In the genomic region with DNA sequence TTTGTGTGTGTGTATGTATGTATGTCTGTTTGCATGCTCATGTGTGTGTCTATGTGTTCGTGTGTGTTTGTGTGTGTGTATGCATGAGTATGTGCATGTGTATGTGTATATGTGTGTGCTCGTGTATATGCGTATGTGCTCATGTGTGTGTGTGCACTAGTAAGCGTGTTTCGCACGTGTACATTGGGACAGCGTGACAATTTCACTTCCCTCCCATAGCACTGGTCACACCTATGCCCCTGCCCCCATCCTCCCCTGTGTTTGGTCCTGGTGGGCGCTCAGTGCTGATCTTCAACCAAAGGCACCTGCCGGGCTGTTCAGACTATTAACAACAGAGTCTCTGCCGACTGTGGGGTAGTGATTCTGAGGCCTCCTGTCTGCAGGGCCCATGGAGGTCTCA, we compare ENCODE assay signal across 23 mouse cellular contexts. TPM values are rescaled to one million over a fixed set of nuclear protein-coding genes. Genes with fewer than 3 reads are reported as not detected.
A peak's percentile ranks its signal among the peaks of the same experiment; 100 is the strongest.
DNase-seq lines count a peak whose midpoint lies in the region; ATAC-seq and TF ChIP-seq lines count a peak whose summit lies in the region.
"Had no signal": no experiment of that assay in that cellular context is flagged by ENCODE, and none has a peak within 500 bp of the region (broad histone marks: within the 10 kb centered on the region; RNA-seq: fewer than 3 reads in every experiment).

No protein-coding gene starts in this region.

- H3K27ac ChIP-seq in hindbrain, embryonic 10.5 days = peak overlapping the region; percentile 59
- no peak overlapping the region for H3K27ac ChIP-seq in hindbrain, embryonic 13.5 days
- peak overlapping the region; percentile 57 for H3K27ac ChIP-seq in spleen, adult 2 months (ENCODE audit: insufficient read depth, low read length)
- H3K27ac ChIP-seq in embryonic fibroblast, embryonic 13.5 days (ENCODE audit: insufficient read depth, low read length) = no peak overlapping the region
- no peak overlapping the region for H3K27ac ChIP-seq in stomach, postnatal 0 days (replicated peaks)
- H3K27ac ChIP-seq: forebrain, embryonic 15.5 days; heart, adult 2 months had no signal

- H3K4me1 ChIP-seq in hindbrain, embryonic 10.5 days (replicated peaks) = peaks cover 80% of the 10 kb centered on the region
- H3K4me1 ChIP-seq in hindbrain, embryonic 13.5 days (replicated peaks) = peaks cover 21% of the 10 kb centered on the region
- H3K4me1 ChIP-seq in spleen, adult 2 months (ENCODE audit: control insufficient read depth, insufficient read depth, insufficient read length) = peaks cover 66% of the 10 kb centered on the region; the same call in 1 of the 2 replicates
- H3K4me1 ChIP-seq in embryonic fibroblast, embryonic 13.5 days (ENCODE audit: control insufficient read depth, insufficient read depth, low read length) = no peaks in the 10 kb centered on the region
- H3K4me1 ChIP-seq in stomach, postnatal 0 days (replicated peaks; ENCODE audit: control insufficient read depth, insufficient read depth) = no peaks in the 10 kb centered on the region

- H3K27me3 ChIP-seq in hindbrain, embryonic 10.5 days (ENCODE audit: insufficient read depth, poor library complexity, severe bottlenecking) = no peaks in the 10 kb centered on the region
- no peaks in the 10 kb centered on the region for H3K27me3 ChIP-seq in hindbrain, embryonic 13.5 days
- H3K27me3 ChIP-seq in spleen, adult 2 months (ENCODE audit: control insufficient read depth, insufficient read depth, low read length) = no peaks in the 10 kb centered on the region
- H3K27me3 ChIP-seq in stomach, postnatal 0 days (ENCODE audit: control insufficient read depth, insufficient read depth, low read length) = no peaks in the 10 kb centered on the region
- H3K27me3 ChIP-seq: forebrain, embryonic 15.5 days; heart, embryonic 12.5 days had no signal

- H3K9ac ChIP-seq in hindbrain, embryonic 13.5 days = no peak overlapping the region
- no peak overlapping the region for H3K9ac ChIP-seq in stomach, postnatal 0 days (ENCODE audit: low read length)
- H3K9ac ChIP-seq: forebrain, embryonic 15.5 days; heart, embryonic 12.5 days had no signal

- H3K4me2 ChIP-seq in hindbrain, embryonic 13.5 days = no peak overlapping the region
- no peak overlapping the region for H3K4me2 ChIP-seq in stomach, postnatal 0 days (replicated peaks; ENCODE audit: low read depth)
- H3K4me2 ChIP-seq: forebrain, embryonic 15.5 days; heart, embryonic 12.5 days had no signal

- H3K4me3 ChIP-seq in hindbrain, embryonic 10.5 days = no peak overlapping the region
- no peak overlapping the region for H3K4me3 ChIP-seq in hindbrain, embryonic 13.5 days
- H3K4me3 ChIP-seq in spleen, adult 2 months (ENCODE audit: extremely low read depth, insufficient read depth, insufficient read length) = no peak overlapping the region
- H3K4me3 ChIP-seq in embryonic fibroblast, embryonic 13.5 days (ENCODE audit: insufficient read depth, low read length) = no peak overlapping the region
- H3K4me3 ChIP-seq in stomach, postnatal 0 days (ENCODE audit: low read depth, low read length) = no peak overlapping the region
- H3K4me3 ChIP-seq: erythroblast, embryonic 14.5 days; forebrain, embryonic 15.5 days; heart, adult 2 months; heart, embryonic 12.5 days had no signal

- DNase-seq in hindbrain, embryonic 10.5 days (ENCODE audit: low spot score) = no peak
- DNase-seq in spleen, adult 2 months (ENCODE audit: low read depth in 1 of 2, low spot score in 2 of 2) = no peak
- no peak for DNase-seq in spleen, adult 18-20 months
- DNase-seq in layer of hippocampus, adult 18-20 months (ENCODE audit: low spot score in 2 of 2) = no peak
- no peak for DNase-seq in stomach, postnatal 0 days (ENCODE audit: low spot score)
- DNase-seq: adrenal gland, postnatal 14 days; cerebellum, adult 11-12 months; cerebellum, adult 9-11 months; cerebellum, postnatal 36 days; gastrocnemius, postnatal 10 days; heart, adult 2 months had no signal

- no peak for TF ChIP-seq POLR2A in spleen, adult 2 months (IDR thresholded peaks at IDR 0.05; ENCODE audit: low read depth, low read length)
- 0 out of 2 replicates have a peak, but pooled peaks have one; percentile 17 for TF ChIP-seq POLR2A in embryonic fibroblast, embryonic 13.5 days (IDR thresholded peaks at IDR 0.05; ENCODE audit: low read depth, low read length)

- ATAC-seq in hindbrain, embryonic 13.5 days (ENCODE audit: low FRiP score) = no peak
- ATAC-seq in stomach, postnatal 0 days (ENCODE audit: low FRiP score, low TSS enrichment) = no peak
- ATAC-seq: forebrain, embryonic 15.5 days; hindbrain, embryonic 16.5 days; inflammation-experienced regulatory T-cells, adult 6 months had no signal

- H3K9me3 ChIP-seq in hindbrain, embryonic 10.5 days = no peaks in the 10 kb centered on the region
- no peaks in the 10 kb centered on the region for H3K9me3 ChIP-seq in hindbrain, embryonic 13.5 days
- H3K9me3 ChIP-seq in stomach, postnatal 0 days (ENCODE audit: control insufficient read depth, low read length) = no peaks in the 10 kb centered on the region
- H3K9me3 ChIP-seq: forebrain, embryonic 15.5 days; heart, embryonic 12.5 days had no signal

- H3K36me3 ChIP-seq in hindbrain, embryonic 10.5 days = no peaks in the 10 kb centered on the region
- H3K36me3 ChIP-seq in hindbrain, embryonic 13.5 days = no peaks in the 10 kb centered on the region
- no peaks in the 10 kb centered on the region for H3K36me3 ChIP-seq in spleen, adult 2 months (ENCODE audit: control insufficient read depth, insufficient read depth, low read length)
- H3K36me3 ChIP-seq in stomach, postnatal 0 days (ENCODE audit: control insufficient read depth, insufficient read depth, low read length) = no peaks in the 10 kb centered on the region
- H3K36me3 ChIP-seq: forebrain, embryonic 15.5 days; heart, embryonic 12.5 days had no signal

- TF ChIP-seq CTCF in spleen, adult 2 months (IDR thresholded peaks at IDR 0.05; ENCODE audit: extremely low read depth, insufficient read depth, insufficient read length, insufficient replicate concordance) = no peak
- no peak for TF ChIP-seq CTCF in embryonic fibroblast, embryonic 13.5 days (IDR thresholded peaks at IDR 0.05; ENCODE audit: borderline replicate concordance, insufficient read depth, low read length)
- no peak for TF ChIP-seq CTCF in stomach, postnatal 0 days (IDR thresholded peaks at IDR 0.05; ENCODE audit: low read depth)

- TF ChIP-seq EP300 in stomach, postnatal 0 days (optimal IDR thresholded peaks at IDR 0.05) = no peak

- WGBS in hindbrain, embryonic 10.5 days = 93% methylated on average over 10 of the region's 10 CpGs
- WGBS in hindbrain, embryonic 13.5 days = 94% methylated on average over 10 of the region's 10 CpGs
- 86% methylated on average over 10 of the region's 10 CpGs for WGBS in spleen, adult 2 months
- 91% methylated on average over 10 of the region's 10 CpGs for WGBS in stomach, postnatal 0 days

RNA-seq across cellular contexts. Expression of gene Laptm5, which starts 4.8 kb away (rescaled TPM):
- polyA plus RNA-seq in hindbrain, embryonic 10.5 days (2016; fragmentation: Nextera tagmentation; extraction: Ambion mirVana) = 21.3 and 25.9 TPM in 2 replicates
- polyA plus RNA-seq in hindbrain, embryonic 13.5 days (2015; fragmentation: Nextera tagmentation; extraction: Ambion mirVana) = 29.4 and 31.4 TPM in 2 replicates
- polyA plus RNA-seq in spleen, adult 2 months (2012; rRNA removed) = 903 and 1,004 TPM in 2 replicates
- 0.50 and 10.8 TPM in 2 replicates for polyA plus RNA-seq in embryonic fibroblast, embryonic 13.5 days (2011; ENCODE audit: insufficient read length, low read depth, missing spikeins)
- total RNA-seq in layer of hippocampus, adult 18-20 months (2021) = 10 to 100 TPM; 39.2 to 42.9 TPM
- polyA plus RNA-seq in stomach, postnatal 0 days (2015; fragmentation: Nextera tagmentation; extraction: Ambion mirVana) = 30.5 and 34.0 TPM in 2 replicates

RNA-seq across cellular contexts. Expression of gene Matn1, which starts 36.1 kb away (rescaled TPM):
- polyA plus RNA-seq in hindbrain, embryonic 10.5 days (2016; fragmentation: Nextera tagmentation; extraction: Ambion mirVana) = 0.17 TPM in 1 of 2 replicates, not detected in the other
- polyA plus RNA-seq in hindbrain, embryonic 13.5 days (2015; fragmentation: Nextera tagmentation; extraction: Ambion mirVana) = 0.71 and 1.9 TPM in 2 replicates
- polyA plus RNA-seq in spleen, adult 2 months (2012; rRNA removed) = 0.23 and 0.29 TPM in 2 replicates
- polyA plus RNA-seq in embryonic fibroblast, embryonic 13.5 days (2011; ENCODE audit: insufficient read length, low read depth, missing spikeins) = not detected in 2 replicates
- total RNA-seq in layer of hippocampus, adult 18-20 months (2021) = under 1 TPM; 0.33 to 0.72 TPM
- polyA plus RNA-seq in stomach, postnatal 0 days (2015; fragmentation: Nextera tagmentation; extraction: Ambion mirVana) = 0.05 TPM in 1 of 2 replicates, not detected in the other
- total RNA-seq: adrenal gland, postnatal 14 days; gastrocnemius, postnatal 4 days; heart, adult 2 months; heart, postnatal 25 days; MEL had no signal
- polyA plus RNA-seq: erythroblast, embryonic 14.5 days; forebrain, embryonic 11.5 days; forebrain, embryonic 15.5 days; hindbrain, embryonic 11.5 days; inflammation-experienced regulatory T-cells, adult 6 months had no signal

Comparison
In these comparisons a context has a peak if more than half of its experiments do, and no peak if none do; other contexts are left out.
1. H3K27ac ChIP-seq: peak in hindbrain, embryonic 10.5 days (single experiment) and spleen, adult 2 months (single experiment); none in hindbrain, embryonic 13.5 days (single experiment), embryonic fibroblast, embryonic 13.5 days (single experiment) and stomach, postnatal 0 days (single experiment).
2. RNA of gene Laptm5, which starts 4.8 kb away (polyA plus RNA-seq): 903 to 1,004 TPM in spleen, adult 2 months; 30.5 to 34.0 TPM in stomach, postnatal 0 days, 29.4 to 31.4 TPM in hindbrain, embryonic 13.5 days, 21.3 to 25.9 TPM in hindbrain, embryonic 10.5 days and 0.50 to 10.8 TPM in embryonic fibroblast, embryonic 13.5 days; every median in the first group is over 10 times any median in the second.